Mouse (Mus musculus) frontal cortex, postnatal 36 days (tissue): ENCODE results near the gene Gm9857.

Experiments
- DNase-seq, 2 experiments: peaks; one replicate each; pipeline ENCODE4 v3.0.0; 2022; ENCODE audit warnings: low spot score in 2 of 2

Gene Gm9857

DNA sequence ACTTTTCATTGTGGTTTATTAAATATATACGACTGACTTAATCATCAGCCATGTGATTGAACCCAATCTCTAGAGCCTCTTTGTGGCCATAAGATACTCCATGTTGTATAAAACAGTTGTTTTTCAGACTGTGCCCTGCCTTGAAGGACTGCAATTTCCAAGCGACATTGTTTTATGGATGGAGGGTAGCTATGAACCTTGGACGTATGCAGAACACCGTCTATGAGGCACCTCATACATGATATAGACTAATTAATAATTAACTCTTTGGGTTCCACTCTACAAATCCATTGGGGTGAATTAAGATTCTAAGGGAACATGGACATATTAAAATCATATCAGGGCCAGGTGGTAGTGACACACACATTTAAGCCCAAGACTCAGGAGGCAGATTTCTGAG lies 14.6 kb downstream of the Gm9857 start:
- DNase-seq = no peak

DNA sequence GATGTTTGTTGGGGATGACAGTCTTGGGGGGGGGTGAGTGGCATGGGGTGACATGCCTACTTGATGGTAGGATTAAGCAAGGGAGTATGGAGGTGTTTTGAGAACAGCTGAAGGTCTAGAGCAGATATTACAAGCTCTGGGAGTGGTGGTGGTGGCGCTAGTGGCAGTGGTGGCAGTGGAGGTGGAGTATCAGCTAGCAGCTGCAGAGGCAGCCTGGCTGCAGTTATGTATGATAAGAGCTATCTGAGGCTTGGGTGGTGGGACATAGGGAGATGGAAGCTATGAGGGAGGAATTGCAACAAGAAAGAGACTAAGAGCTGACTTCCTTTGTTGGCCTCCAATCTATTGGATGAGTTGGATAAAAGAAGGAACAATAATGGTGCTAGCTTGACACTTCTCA lies 18.4 kb downstream of the Gm9857 start:
- DNase-seq = no peak

DNA sequence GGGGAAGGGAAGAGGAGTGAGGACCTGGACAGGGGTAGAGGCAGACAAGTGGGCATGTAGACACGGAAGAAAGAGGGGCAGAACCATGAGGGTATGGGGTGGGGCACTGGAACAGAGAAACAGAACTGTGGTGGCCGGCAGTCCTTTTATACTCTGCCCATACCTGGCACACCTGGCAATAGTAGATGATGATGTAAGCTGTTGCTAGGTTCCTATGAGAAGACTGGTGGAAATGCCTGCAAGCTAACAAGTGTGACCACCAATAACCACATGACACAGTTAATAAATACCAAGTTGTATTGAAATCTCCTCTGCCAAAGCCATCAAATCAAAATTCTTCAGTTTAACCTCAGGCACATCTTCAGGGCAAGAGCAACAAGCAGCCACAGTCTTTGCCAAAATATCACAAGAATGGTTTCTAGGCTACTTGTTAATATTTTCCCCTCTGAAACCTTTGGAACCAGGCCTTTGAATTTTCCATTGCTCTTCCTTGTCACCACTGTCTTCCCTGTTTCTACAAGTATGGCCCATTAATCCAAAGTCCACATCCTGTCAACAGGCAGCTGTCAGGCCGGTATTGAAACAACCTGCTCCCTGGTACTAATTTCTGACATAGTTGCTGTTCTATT lies 19.7 kb downstream of the Gm9857 start:
- no peak for DNase-seq

- DNase-seq = no peak
Measured at GRCm38 (mm10) chr3:108918852-108919251, 21.4 kb downstream of the Gm9857 start.

DNA sequence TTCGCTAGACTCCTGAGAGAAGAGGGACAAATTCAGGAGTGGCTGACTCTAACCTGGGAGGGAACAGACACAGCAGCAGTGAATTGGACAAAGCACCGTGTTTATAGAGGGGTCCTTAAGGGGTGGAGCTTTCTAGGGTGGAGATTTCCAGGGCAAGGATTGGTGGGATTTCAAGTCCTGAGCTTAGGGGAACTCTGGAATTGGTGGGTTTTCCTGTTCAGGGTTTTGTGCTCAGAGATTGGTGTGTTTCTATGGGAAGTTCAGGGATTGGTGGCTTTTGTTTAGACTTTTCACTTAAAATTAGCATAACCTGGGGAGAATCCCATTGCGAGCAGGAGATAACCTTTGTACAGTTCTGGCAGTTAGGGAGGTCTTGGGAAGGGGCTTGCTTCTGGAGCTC lies 22.3 kb downstream of the Gm9857 start:
- DNase-seq = no peak

DNA sequence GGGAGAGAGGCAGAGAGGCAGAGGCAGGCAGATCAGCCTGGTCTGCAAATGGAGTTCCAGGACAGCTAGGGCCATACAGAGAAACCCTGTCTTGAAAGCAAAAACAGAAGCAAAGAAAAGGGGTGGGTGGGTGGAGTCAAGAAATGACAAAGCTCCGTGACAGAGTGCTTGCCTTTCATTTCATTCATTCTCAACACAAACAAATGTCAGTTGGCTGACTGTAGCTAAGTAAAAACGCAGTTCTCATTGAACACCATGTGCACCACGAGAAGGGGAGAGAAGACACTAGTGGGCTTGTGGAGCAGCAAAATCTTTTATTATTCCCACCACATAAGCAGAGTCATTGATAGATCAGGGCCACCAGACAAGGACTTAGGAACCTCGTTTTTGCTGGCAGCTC lies 23.4 kb downstream of the Gm9857 start:
- DNase-seq = no peak

DNA sequence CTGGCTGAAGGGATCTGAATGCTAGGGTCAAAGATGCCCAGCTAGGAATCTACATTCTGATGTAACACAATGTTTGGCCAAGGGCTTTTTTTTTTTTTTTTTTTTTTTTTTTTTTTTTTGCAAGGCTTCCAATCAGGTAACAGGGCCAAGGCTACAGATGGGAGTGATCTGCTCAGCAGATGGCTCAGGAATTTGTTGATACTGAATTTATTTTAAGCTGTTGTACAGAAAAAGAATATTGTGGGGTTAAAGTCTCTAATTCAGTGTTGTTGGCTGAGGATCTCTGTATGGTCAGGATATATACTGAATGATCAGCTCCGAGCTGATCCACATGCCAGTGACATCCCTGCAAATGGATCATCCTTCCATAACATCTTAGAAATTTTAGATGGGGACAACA lies 24.2 kb downstream of the Gm9857 start:
- DNase-seq = peak in 1 of 2 experiments; percentile 35

- DNase-seq = peak; percentile 92 to 96
Measured at GRCm38 (mm10) chr3:108911548-108912413, 28.5 kb downstream of the Gm9857 start, which contains the start of gene Prpf38b. Prpf38b (minus strand) TSS chr3:108911727.

DNA sequence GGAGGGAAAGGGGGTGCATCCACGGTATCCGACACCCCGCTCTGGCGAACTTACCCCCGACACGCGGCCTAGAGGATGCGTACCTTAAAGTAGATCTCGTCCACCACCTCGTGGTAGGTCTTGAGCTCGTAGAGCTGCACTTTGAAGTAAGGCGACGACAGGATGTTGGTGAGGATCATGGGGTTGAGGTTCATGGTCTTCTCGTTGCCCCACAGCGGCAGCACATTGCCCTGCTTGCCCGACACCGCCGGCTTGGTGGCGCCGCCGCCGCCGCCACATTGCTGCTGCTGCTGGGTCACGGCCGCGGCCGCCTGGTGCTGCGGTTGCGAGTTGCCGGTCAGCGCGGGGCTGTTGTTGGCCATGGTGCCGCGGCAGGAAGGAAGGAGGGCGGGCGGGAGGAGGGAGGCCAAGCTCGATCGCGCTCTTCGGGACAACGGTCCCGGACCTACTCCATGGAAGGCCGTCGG lies 29.1 kb downstream of the Gm9857 start:
- peak; percentile 31 to 45 for DNase-seq

- DNase-seq = no peak
Measured at GRCm38 (mm10) chr3:108910303-108911080, 29.8 kb downstream of the Gm9857 start.

GRCm38 (mm10) chr3:108902934-108903333 lies 37.3 kb downstream of the Gm9857 start:
- DNase-seq = no peak

DNA sequence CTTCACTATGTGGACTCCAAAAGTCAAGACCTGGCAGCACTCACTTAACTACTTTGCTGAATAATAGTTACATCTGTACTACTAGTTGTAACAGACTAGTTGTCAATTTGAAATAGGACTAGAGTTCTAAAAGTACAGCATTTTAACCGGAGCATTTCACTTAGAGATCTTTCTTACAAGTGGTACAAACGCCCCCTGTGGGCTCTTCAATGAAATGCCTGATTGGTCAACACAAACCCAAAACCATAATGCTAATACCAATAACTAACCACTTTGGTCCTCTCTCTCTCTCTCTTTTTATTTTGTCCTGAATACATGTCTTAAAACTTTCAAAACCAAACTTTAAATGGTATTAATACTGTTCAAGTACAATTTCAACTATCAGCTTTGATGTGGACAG lies 38.2 kb downstream of the Gm9857 start:
- no peak for DNase-seq

DNA sequence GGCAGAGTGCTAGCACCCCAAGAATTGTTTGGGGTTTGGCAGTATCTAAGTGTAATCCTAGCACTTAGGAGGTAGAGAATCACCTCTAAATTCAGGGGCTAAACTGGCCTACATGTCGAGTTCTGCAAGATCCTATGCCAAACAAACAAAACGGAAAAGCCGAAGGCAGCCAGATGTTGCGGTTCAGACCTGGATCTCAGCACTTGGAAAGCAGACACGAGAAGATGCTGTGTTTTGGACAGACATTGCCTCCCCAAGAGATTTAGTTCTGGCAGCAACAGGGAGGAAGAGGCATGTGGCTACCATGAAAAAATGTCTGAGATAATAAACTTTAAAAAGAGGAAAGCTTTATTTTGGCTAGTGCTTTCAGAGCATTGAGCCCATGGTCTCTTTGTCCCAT lies 39.6 kb downstream of the Gm9857 start:
- DNase-seq = no peak

DNA sequence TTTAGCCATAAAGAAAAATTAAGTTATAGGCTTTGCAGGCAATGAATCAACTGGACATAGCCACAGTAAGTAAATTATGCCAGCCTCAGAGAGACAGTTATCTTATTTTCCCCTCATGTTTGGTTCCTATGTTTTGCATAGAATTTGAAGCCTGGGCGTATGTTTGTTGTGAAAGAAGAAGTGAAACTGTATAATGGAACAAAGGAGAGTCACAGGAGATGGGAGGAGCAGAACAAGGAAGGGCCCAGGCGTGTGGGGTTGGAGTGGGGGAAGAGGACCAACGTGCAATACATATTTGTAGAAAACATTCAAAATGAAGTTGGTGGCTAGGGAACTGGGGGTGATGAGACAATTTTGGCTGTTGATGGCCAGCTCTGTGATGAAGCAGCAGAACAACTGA lies 40.1 kb downstream of the Gm9857 start:
- DNase-seq = no peak

GRCm38 (mm10) chr3:108898640-108899039 lies 41.6 kb downstream of the Gm9857 start:
- DNase-seq = no peak

- no peak for DNase-seq
Measured at GRCm38 (mm10) chr3:108892914-108893313, 47.3 kb downstream of the Gm9857 start.

DNA sequence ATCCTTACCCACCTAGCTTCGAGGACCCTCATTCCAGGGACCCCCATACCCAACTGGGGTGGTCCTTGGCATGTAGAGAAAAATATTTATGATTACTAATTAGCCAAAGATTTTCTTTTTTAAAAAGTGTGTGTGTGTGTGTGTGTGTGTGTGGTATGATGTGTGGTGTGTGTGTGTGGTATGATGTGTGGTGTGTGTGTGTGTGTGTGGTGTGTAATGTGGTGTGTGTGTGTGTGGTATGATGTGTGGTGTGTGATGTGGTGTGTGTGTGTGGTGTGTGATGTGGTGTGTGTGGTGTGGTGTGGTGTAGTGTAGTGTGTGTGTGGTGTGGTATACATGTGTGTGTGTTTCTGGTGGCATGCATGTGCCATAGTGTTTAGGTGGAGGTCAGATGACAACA lies 48.2 kb downstream of the Gm9857 start:
- no peak for DNase-seq
